Mouse (Mus musculus) right cerebral cortex, postnatal 4 days (tissue): ENCODE measurements around the gene Fam234b.

Source experiments
- DNase-seq: peaks from one replicate; pipeline ENCODE4 v3.0.0-alpha.2; 2022

Fam234b gene

DNA sequence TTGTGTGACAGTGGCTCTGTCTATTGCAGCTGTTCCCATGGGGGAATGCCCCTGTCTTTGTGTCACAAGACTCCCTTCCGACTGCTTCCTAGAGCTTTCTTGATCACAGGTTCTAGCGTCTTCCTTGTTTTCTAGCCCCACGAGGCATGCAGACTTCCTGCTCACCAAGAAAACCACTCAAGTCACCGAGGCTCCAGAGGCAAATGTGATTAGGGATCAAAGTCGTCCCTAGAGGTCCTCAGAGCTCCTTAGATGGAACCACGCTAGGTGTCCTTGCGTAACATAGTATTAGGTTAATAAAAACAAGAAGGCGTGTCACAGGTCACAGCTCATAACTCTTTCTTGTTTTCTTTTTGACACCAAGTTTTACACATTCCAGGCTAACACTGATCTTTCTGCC is 13.8 kb upstream of the Fam234b start:
- no peak for DNase-seq

DNA sequence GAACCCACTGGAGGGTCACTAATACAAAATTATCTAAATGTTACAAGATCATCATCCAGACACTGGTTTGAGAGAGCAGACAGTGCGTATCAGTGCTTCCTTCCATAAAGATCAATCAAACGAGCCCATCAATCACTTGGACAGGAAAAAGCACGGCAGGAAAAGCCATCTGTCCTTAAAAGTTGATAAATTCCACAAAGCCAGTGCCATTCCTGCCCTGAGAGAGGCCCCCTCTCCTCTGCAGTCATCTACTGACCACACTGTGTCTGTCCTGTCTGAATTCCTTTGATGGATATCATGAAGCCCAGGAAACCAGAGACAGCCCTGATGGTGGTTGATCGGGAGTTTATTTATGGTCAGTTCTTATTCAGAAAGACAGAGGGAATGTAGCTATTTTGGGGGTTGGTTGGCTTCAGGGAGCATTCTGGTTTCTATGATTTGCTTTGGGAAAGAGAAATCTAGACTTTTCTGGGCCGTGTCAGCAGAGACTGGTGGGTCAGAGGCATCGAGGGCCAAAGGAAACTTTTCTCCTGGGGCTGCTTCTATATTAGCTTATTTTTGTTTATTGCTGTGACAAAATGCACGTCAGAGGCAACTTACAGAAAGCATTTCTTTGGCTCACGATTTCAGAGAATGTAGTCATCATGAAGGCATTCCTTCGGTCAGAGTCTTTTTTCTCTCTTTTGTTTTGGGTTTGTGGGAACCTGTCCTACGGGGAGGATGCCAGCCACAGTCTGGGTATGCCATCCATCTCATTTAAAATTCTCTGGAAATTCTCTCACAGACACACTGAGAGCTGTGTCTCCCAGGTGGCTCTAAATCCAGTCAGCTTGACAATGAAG is 10.5 kb upstream of the Fam234b start:
- DNase-seq, result no peak

DNA sequence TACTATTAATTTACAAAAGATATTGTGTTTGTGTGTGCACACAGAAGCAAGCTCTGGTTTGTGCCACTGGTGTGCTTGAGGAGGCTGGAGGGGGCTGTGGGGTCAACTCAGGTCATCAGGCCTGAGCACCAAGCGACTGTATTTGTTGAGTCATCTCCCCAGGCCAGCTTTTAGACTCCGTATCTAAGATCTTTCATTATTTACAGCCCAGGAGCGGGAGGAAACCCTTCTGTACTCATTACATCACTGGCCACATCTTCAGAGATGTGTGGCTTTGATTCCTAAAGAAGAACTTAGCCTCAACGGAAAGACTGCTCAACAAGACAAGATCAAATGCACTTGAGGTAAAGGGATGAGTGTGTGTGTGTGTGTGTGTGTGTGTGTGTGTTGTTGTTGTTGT is 9.1 kb upstream of the Fam234b start:
- no peak for DNase-seq

DNA sequence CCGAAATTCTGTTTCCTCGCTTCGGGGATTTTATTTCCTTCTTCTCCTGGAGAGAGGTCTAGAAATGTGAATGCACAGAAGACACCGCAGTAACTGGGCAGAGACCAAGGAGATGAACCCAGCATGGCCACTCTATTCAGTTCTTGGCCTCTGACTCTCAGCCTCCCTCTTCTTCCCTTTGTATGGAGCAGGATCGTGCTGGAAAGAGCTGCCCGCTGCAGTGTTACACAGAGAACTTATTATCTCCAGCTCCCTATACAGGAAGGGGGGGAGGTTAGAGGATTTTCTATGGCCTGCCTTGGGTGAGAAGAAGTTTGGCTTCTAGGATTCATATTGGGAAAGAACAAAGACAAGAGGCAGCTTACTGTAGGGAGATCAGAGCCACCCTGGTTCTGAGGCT is 7.7 kb upstream of the Fam234b start:
- no peak for DNase-seq

DNA sequence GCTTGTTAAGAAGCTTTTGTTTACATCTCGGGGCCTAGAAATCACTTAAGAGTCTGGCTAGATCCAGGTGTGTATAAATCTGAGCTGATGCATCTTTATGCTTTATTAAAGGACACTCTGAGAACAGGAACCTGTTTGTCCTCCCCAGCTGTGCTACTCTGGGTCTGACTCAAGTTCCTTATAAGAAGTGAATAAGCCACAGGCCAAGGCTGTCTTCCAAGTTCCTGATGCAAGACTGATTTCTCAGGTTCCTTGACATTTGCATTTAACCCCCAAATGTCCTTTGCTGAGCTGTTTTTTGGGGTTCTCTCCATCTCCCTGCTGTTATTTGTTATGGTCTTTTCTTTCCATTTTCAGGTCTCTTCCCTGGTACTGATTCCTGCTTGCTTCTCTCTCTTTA is 5.9 kb upstream of the Fam234b start:
- no peak for DNase-seq

DNA sequence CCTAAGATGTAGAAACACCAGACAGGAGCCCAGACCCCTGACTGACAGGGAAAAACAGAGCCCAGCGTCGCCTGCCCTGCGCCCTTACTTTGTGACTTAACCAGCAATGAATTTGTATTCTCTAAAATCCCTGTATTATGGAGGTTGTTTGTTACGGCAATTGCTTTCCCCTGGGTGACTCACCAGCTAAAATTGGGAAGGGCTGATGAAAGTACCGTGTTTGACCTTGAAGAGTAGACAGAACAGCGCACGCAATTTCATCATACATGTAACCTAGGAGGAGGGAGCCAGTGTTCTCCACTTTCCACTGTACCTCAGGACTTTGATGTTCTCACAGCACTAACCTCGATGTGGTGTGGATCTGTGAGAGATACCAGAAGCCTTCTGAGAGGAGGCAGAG is 4.8 kb upstream of the Fam234b start:
- DNase-seq, result no peak

DNA sequence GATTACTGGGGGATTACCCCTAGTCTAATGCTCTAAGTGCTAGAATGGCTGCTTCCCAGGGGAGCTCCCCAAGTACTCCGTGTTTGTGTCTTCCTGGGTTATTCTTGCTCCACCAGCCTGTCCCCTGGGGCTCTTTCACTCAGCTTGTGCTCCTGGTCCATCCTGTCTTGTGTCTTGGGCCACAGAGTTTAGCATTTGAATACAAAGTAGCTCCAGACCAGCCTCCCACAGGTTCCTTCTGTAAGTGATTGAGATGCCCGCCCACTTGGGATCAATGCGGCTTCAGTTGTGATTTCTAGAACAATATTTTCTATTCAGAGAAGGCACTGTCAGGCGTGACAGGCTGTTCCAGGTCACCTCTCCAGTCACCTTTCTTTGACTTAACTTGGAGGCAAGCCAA is 4.0 kb upstream of the Fam234b start:
- no peak for DNase-seq

DNA sequence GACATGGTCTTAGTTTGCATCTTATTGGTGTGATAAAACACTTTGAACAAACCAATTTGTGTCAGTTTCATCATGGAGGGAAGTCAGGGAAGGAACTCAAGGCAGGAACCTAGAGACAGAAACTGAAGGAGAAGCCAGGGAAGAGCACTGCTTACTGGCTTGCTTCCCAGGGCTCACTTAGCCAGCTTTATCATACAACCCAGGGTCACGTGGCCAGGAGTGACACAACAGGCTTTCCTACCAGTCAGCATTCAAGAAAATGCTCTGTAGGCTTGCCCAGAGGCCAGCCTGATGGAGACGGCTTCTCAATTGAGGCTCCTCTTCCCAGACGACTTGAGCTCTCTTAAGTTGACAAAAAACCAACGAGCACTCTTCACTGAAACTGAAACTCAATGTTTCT is 2.9 kb upstream of the Fam234b start:
- no peak for DNase-seq

DNA sequence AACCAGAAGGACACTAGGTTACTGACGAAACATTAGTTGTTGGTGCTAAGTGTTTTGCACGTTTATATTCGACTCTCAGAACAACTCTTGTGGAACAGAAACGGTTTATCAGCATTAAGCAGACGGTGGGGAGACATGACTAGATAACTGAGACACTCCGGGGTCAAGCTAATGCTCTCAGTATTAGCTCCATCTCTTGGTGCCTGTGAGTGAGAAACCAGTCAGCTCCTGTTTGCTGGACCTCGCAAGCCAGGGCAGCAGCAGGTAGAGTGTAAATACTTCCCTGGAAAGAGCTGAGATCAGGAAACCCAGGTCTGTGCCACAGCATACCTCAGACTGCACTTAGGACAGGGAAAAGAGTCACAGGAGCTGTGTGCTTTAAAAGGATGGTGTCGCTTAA is 1.1 kb upstream of the Fam234b start:
- no peak for DNase-seq

DNA sequence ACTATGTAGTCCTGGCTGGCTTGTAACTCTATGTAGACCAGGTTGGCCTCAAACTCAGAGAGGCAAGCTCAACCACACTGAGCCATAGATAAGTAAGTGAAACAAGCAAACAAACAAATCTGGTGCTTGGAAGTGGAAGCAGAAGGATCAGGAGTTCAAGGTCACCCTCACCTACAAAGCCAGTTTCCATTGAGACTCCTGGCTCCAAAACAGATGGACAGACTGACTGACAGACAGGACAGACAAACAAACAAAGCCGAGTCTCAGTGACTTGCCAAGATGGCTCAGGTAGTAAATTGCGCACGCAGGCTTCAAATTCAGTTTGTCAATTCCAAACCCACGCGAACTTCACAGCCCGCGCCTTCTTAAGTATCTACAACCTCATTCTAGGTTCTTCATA is 331 bp upstream of the Fam234b start:
- DNase-seq, result no peak

DNA sequence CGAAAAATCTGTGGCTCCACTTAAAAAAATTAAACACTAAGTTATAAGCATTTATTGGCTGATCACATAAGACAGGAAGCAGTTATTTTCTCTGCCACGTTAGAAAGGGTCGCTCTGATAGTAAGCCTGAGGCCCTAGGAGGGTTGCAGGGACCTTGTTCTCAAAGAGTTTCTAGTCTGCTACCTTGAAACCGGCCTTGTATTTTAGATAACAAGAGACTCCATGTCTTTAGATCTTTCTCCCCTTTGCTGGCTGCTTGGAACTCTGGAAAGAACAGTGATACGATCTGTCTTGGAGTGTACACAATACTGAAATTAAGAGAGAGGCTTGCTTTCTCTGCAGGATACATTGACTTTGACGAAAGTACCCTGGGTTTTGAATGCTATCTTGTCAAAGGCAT is 949 bp downstream of the Fam234b start:
- no peak for DNase-seq

DNA sequence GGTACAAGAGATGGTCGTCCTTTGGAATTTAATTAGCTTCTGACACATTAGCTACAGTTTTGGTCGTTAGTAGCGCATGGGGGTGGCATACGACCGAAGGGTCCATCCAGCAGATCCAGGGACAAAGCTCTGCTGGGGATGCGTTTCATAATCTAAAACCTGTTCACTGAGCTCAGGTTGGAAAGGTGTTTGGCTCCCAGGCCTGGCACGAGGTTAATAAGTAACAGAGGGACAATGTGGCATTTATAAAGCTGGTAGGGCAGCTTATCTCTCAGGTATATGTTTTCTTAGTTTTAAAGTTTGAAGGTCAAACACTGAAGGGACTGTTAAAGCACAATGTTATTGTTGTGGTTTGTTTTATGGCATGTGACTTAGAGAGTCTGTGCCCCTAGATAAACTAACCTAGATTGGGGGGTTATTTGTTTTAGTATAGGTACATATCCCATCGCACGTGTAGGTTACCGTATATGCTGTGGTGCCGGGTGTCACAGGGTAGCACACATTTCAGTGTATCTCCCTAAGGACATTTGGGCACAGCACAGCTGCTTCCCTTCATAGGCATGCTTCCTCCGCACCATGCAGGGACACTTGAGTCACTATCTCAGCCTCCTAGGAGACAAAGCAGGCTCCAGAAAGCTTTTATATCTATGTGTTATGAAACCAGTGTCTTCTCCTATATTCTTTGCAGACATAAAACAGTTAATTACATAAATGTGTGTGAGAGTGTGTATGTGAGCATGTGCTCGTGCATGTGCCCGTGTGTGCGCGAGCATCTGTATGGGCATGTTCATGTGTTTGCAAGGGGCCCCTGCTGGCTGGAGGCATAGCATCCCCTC is 2.6 kb downstream of the Fam234b start:
- DNase-seq, result no peak

DNA sequence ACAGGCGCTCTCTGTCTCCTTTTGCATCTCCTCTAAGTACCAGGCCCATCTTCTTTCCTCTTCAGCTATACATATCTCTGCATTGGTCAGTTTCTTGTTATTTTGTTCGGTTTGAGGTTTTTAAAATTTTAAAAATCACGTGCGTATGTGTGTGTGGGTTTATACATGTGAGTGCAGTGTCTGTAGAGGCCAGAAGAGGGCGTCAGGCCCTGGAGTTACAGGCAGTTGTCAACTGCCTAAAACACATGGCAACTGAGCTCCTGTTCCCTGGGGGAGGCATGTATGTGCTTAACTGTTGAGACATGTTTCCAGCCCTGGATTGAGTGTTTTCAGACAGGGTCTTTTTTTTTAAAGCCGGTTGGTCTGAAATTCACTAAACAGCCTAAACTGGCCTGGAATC is 4.9 kb downstream of the Fam234b start:
- DNase-seq, result no peak

DNA sequence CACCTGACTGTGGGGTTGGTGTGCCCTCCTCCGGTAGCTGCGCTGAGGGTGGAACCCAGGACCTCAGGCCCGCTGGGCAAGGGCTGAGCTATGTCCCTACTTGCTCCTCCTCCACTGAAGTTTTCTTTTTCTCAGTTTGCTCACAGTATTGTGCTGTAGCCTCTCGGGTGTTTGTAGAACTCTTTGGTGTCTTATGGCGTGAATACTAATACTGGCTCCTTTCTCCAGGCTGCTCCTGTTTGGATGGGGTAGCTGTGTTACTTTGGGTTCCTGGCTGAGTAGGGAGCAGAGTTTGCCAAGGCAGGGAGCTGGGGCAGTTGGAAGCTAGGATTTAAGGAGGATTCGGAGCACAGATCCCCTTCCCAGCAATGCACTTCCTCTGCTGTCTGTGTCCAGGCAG is 6.0 kb downstream of the Fam234b start:
- DNase-seq, result no peak

DNA sequence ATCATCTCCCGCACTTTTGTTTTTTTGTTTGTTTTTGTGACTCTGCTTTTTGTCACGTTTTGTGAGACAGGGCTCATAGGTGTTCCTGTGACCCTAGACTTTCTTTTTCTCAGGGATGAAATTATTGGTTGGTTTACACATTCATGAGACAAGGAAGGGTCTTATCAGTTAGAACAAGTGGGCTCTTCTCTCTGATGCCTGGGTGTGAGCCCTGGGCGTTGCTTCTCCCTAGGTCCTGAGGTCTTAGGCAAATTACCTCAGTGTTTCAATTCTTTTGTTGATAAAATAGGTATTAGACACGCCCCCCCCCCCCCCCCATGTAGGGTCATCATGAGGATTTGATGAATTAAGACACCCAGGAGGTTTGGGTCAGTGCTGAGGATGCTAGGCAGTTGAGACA is 7.1 kb downstream of the Fam234b start:
- DNase-seq, result no peak

DNA sequence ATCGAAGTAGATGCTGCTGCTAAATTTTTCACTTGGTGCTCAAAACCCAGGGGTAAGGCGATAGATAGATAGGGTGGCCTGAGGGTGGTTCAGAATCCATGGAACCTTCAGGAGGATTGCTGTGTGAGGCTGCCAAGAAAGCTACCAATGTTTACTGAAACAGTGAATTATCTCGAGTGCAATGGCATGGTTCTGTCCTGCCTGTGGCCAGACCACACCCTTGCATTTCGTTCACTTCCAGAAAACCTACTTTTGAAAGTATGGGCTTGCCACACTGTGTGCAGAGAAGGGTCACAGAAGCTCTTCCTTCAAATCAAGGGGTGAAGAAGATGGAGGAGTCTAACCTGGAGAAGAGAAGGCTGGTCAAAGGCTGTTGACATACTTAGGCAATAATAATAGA is 8.0 kb downstream of the Fam234b start:
- no peak for DNase-seq

DNA sequence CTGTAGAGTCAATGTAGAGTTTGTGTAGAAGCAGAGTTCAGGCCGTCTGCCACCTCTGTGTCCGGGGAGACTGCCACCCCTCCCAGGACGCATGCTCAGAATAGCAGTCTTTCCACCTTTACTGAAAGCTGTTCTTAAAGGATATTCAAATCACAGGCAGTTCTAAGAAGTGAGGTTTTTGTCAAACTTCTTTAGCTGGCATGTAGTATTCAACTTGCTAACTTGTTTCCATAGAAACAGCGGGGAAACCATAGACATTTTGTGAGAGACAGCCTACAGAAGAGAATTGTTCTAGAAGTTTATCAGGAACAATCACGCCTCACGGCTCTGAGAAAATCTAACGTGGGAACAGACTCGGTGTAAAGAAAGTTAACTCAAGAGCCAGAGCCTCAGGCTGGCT is 9.1 kb downstream of the Fam234b start:
- no peak for DNase-seq

DNA sequence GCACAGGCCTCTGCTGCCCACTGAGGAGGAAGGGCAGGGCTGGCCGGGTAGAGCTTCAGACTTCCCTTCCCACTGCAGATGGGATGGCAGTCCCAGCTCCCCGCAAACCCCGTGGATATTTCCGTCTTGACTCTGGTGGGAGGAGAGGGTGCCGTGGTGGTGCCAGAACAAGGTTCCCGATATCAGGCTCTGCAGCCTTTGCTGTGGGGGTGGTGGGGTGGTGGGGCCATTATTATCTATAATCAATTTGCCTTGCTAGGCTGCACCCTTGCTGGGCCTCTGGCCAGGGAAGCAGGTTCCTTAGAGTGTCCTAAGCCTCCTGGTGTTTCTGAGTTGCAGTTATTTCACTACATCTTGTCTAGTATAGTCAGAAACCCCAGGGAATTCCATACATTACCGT is 13.4 kb downstream of the Fam234b start:
- no peak for DNase-seq

DNA sequence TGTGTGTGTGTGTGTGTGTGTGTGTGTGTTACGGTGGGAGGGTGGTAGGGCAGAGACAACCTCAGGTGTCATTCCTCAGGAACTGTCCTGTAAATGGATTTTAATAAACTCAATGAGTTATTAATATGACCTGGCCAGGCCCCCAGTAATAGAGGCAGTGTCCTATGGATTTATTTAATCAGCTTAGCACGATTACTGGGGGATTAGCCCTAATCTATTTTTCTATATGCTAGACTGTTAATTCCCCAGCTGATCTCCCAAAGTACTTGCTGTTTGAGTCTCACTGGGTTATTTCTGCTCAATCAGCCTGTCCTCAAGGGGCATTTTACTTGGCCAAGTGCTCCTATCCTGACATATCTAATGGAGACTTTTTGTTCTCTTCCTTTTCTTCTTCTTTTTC is 14.9 kb downstream of the Fam234b start:
- DNase-seq, result no peak

DNA sequence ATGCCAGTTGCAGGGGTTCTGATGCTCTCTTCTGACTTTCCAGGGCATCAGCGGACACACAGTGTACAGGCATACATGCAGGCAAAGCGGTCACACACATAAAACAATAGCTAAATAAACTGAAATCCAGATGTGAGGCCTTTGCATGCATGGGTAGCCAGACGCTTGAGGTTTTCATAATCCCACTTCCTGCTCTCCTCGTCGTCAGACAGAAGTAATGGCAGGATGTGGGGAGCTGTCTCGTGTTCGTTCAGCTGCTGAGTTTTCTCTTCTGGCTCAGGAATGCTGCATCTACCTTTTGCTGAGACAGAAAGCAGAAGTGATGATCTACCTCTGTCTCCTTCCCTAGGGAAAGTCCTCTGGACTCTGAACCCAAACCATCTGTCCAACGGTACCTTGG is 20.6 kb downstream of the Fam234b start:
- no peak for DNase-seq

DNA sequence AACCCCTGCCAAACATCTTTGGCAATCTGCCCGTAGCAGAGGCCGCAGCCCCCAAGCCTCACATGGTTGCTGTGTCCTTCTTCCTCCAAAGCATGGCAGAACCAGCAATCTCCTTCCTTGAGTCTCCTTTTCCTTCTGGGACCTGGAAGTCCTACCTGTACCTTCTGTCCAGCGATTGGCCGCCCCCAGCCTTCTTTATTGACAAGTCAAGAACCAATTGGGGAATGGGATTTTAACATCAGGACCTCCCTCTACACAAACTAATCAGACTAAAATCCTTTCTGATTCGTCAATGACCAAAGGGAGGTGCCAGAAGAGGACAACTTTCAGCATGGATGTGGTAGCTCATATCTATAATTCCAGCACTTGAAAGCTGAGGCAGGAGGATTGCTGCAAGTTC is 22.1 kb downstream of the Fam234b start:
- no peak for DNase-seq

DNA sequence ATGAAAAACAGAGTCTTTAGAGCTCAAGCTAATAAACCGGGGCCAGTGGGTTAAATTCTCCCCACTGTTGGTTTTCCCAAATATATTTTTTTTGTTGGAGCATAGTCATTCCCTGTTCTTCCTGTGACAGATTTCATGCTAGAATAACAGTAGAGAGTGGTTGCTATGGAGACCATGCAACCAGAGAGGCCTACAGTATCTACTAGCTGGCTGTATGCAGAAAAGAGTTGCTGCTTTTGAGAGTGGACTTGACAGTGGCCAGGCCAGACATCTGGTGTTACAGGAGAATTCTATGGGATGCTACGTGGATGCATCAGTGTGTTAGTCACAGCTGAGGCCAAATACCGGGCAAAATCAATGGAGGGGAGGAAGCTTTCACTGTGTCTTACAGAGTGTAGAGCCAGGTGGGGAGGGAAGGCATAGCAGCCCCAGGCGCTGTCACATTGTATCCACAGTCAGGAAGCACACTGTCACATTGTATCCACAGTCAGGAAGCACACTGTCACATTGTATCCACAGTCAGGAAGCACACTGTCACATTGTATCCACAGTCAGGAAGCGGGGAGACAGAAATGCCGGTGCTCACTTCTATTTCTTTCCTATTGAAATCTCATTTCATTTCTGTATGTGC is 26.1 kb downstream of the Fam234b start:
- no peak for DNase-seq

DNA sequence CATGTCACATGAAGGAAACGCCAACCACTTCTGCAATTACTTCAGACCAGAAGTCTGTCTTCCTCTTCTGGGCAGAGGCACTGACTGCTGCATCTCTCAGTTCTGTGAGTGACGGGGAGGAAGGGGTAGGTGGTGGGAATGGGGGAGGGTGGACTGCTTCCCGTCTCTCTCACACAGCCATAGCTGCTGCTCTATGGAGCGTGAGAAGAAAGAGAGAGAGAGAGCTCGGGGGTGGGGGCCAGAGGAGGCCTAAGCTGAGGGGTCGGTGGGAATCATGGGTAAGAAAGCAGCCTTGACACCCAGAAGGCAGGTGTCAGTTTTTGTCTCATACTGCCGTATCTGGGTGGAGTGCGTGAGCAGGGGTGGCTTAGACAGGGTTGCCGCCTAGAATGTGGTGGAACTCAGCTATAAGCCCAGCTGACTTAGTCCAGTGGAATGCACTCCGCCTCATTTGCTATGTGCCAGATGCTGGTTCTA is 30.7 kb downstream of the Fam234b start:
- no peak for DNase-seq

DNA sequence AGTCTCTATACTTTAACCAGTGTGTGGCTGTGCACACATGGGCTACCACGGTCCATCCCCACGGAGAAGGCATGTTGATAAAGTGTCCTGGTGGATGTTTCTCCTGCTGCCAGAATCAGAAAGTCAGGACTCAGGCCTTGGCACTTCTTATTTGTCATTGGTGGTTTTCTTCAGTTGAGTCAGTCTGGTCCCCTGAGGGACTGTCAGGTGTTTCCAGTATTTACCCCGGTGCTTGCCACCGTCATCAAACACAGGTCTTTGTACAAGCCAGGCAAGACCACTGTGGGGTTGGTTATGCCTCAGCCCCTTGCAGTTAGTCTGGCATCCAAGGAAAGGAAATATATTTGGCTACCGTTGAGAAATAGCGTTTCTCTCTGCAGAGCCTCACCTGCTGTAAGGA is 32.8 kb downstream of the Fam234b start:
- DNase-seq, result no peak
